Mouse (Mus musculus) gastrocnemius, postnatal 25 days (tissue): ENCODE data around the gene Heatr5a. TPM values are rescaled to one million over a fixed set of nuclear protein-coding genes. Genes with fewer than 3 reads are reported as not detected.

ENCODE experiments used
- DNase-seq: peaks from one replicate; pipeline ENCODE4 v3.0.0; 2022
- total RNA-seq, 2 experiments: library from RNA; stranded (reverse); gene quantifications; 1 replicate in 1 of 2; 2 replicates in 1 of 2; pipeline ENCODE4 v1.2.3; 2021

Heatr5a gene
- total RNA-seq, 2 experiments from 2014 or later, result 14.8 to 19.5 TPM

DNA sequence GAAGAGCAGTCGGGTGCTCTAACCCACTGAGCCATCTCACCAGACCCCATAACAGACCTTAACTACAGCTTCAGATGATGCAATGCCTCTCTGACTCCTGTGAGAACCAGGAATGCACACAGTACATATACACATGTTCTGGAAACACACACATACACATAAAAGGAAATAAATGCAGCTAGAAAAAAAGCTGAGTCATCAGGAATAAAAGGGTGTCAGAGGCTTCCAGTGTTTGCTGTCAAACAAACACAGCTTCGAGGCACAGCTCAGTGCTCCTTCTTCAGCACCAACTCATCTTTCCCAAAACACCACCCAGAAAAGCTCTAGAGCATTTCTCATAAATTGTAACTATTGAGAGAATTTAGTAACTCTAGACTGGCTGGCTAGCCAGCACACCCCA lies 86.3 kb downstream of the Heatr5a start:
- DNase-seq, result no peak

DNA sequence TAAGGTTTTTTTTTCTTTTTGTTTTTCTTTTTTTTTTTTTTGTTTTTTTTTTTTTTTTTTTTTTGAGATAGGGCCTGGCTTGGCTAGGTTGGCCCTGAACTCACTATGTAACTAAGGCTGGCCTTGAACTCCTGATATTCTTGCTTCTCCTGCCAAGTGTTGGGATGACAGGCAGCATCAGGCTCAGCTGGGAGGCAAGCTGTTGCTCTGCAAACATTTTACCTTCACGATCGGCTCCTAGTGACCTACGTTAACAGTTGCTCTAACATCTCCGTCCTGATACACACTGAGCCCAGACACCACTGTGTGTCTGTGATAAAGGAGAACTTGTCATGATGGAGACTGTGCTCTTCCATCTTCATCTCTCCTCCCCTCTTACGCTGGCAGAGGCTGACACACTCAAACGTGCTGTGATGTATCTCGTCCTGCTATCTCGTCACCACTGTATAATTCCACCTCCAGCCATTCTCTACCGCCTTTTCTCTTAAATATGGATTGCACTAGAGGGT lies 87.8 kb downstream of the Heatr5a start:
- no peak for DNase-seq

DNA sequence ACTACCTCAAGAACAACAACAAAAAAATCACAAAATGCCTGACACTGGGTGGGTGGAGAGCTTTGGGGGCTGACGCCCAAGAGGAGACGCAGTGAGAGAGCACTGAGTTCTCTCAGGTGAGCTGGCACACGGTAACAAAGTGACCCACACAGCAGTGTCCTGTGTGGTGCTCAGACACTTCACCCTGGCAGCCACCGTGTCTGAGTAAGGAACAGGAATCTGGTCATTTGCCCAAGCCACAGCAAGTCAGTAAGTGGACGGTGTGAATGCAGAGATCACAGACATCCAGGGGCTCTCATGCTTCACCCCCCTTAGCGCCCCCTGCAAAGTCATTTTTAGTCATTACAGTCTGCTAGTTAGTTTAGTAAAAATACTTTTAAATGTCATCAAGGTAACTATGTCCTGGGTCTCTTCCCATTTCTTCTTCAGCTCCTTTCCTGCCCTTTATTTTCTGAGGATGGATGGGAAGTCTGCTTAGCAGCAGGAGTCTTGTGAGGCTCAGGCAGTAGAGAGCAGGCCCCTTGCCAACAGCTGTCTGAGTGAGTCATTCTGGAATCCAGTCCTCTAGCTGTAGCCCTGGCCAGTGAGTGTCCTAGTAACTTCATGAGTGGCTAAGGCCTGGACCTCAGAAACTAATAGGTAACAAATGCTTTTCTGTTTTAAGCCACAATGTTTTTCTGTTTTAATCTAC lies 88.4 kb downstream of the Heatr5a start:
- DNase-seq, result peak; percentile 77

DNA sequence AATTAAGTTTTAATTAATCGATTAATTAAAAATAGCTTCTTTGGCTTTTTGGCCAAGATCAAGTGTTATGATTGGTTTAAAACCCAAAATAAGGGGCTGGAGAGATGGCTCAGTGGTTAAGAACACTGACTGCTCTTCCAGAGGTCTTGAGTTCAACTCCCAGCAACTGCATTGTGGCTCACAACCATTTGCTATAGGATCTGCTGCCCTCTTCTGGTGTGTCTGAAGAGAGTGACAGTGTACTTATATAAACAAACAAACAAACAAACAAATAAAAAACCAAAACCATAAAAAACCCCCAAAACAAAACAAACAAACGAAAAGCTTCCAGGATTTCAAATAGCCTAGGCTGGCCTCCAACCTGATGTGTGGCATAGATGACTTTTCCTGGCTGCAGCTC lies 89.3 kb downstream of the Heatr5a start:
- DNase-seq, result no peak

DNA sequence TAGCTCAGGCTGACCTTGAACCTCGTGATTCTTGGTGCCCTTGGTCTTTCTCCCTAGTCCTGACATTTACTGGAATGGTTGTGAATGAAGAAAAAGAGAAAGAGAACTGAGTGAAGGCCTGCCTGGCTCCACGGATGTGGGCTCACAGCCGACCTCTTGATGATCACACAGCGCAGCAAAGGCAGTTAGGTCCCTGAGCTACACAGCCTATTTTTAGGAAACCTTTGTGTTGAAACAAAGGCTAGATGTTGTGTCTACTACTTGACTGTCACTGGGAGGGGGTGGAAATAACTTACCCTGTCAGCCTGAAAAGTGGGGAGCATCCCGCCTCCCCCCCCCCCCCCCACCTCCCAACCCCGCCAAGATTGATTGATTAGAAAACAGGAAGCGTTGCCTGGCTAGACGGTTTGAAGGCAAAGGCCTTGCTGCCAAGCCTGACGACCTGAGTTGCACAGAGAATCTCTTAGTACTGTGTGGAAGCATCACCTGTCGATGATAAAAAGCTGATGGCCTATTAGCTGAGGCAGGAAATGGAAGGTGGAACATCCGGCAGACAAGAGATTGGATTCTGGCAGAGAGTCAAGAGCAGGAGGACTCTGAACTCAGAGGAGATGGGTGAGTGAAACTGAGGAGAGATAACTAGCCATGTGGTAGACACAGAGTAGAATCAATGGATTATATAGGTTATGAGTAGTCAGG lies 99.5 kb downstream of the Heatr5a start:
- DNase-seq, result no peak

- DNase-seq, result no peak
These were observed 101.6 kb downstream of the Heatr5a start for GRCm38 (mm10) chr12:51869511-51869910.

GRCm38 (mm10) chr12:51867076-51867475 lies 104.0 kb downstream of the Heatr5a start:
- DNase-seq, result no peak

- peak; percentile 79 for DNase-seq
These were observed 104.8 kb downstream of the Heatr5a start for GRCm38 (mm10) chr12:51866226-51866910.

DNA sequence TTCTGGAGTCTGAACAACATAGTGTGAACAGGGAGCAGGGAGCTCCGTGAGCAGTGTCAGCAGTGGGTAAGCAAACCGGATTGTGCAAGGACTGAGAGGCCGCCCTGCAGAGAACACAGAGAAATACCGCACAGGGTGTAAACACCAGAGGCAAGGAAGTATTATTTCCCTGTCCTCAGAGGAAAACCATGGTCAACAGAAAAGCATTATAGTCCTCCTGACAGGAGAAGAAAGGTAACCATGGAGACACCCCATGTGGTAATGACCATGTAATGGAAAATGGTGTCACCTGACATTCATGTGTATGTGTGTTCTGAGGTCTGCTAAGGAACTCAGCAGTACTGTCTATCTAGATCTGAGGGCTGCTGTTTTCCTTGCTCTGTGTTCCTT lies 105.3 kb downstream of the Heatr5a start:
- peak; percentile 65 for DNase-seq

DNA sequence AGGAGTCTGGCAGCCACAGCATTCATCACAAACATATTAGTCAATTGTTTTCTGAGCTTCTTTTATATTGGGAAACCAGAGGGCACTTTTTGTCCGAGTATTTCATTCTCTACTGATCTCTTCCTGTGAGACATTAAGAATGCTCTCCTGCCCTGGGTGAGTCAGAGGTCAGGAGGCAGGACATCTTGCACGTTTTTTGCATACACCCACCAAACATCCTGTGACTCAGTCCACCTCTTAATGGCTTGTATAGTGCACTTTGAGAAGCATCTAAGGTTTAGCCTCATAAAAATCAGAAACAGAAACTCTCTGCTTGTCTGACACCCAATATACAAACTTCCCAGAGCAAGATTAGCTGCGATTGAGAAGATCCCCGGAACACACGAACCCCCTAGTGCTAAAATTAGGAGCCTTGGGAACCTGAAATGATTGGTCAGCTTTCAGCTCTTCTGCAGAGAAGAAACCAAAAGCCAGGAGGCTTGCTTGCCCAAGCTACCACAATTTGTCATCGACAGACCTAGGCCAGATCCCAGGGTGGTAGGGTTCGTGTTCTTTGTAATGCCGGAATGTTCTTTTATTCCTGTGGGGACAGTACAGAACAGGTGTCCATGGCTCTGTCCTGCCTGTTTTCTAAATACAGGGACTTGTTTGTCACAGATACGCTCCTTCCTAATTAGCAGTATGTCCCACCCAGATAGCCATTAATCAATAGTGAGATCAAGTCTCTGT lies 105.9 kb downstream of the Heatr5a start:
- peak; percentile 54 for DNase-seq

- DNase-seq, result no peak
These were observed 107.8 kb downstream of the Heatr5a start for GRCm38 (mm10) chr12:51863116-51864002.

- no peak for DNase-seq
These were observed 112.7 kb downstream of the Heatr5a start for GRCm38 (mm10) chr12:51858134-51859028.

DNA sequence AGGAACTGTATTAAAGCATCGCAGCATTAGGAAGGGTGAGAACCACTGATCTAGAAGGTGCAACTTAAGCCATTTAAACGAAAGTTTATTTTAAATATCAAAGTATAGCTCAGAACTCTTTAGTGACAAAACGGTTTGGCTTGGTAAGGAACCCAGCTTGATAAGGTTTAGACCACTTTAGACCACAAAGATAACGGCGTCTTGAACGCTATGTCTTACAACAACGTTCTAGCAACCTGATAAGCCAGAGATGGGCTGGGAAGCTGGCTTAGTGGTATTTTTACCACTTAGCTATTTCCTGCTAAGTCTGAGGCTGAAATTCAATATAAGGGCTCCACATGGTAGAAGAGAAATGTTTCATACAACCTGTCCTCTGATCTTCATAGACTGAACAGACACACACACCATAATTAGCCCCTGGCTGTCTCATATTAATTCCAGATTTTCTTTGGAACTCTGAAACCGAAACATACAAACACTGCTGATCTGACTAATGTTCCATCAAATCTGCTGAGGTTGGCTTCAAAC lies 114.3 kb downstream of the Heatr5a start:
- DNase-seq, result no peak

- no peak for DNase-seq
These were observed 115.2 kb downstream of the Heatr5a start for GRCm38 (mm10) chr12:51855872-51856271.

GRCm38 (mm10) chr12:51855453-51855852 lies 115.7 kb downstream of the Heatr5a start:
- DNase-seq, result no peak

- no peak for DNase-seq
These were observed 119.5 kb downstream of the Heatr5a start for GRCm38 (mm10) chr12:51851617-51852016.

DNA sequence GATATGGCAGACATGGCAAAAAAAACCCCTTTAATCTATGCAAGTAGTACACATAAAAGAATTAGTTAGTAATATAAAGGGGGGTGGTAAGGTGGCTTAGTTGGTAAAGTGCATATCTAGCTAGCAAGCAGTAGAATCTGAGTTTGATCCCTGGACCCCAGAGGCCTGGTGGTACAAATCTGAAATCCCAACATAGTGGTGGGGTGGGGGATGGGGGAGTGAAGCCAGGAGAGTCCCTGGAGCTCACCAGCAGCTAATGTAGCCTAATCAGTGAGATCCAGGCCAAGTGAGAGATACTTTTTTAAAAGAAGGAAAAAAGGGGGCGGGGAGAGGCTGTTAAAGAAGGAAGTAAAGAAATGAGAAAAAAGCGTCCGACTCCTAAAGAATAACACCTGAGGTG lies 120.0 kb downstream of the Heatr5a start:
- DNase-seq, result no peak

DNA sequence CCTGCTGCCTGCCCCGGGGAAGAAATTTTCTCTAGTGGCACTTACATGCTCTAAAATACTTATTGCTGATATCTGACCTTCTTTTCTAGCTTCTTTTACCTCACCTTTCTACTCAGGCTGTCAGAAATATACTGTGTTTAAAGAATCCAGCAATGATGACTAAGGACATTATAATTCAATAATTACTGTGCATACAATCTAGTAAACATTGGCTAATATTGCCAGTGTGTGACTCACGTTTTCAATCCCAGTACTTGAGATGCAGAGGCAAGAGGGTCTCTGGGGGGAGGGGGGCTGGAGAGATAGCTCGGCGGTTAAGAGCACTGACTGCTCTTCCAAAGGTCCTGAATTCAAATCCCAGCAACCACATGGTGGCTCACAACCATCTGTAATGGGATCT lies 120.8 kb downstream of the Heatr5a start:
- DNase-seq, result no peak

- no peak for DNase-seq
These were observed 121.2 kb downstream of the Heatr5a start for GRCm38 (mm10) chr12:51849902-51850301.
